Mouse (Mus musculus) spleen, embryonic (tissue): Measurements from ENCODE around the gene Tmem101.
"Not testable (repeated sequence)": the region's sequence is repeated elsewhere in the genome, so short reads cannot be mapped to it uniquely, and the experiment has no call there.

Source experiments
- CTCF ChIA-PET: fragments of 350-600 bp; sonication (Branson Sonifier 250); formaldehyde crosslinking; loops from one replicate; lab custom pipeline; 2022; lab: Charles Lee

Tmem101 gene

GRCm38 (mm10) chr11:102158024-102158423 lies 1.8 kb upstream of the Tmem101 start:
- CTCF ChIA-PET: not testable (repeated sequence)

DNA sequence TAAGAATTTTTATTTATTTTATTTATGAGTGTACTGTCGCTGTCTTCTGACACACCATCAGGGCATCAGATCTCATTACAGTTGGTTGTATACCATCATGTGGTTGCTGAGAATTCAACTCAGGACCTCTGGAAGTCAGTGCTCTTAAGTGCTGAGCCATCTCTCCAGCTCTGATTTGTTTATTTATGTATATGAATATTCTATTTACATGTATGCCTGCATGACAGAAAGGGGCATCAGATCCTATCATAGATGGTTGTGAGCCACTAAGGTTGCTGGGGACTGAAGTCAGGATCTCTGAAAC lies 534 bp upstream of the Tmem101 start:
- CTCF ChIA-PET: interaction anchor here (0.8 kb wide), 1 partner anchor 46 kb away, joined by 3 read pairs; no protein-coding TSS in a partner anchor

DNA sequence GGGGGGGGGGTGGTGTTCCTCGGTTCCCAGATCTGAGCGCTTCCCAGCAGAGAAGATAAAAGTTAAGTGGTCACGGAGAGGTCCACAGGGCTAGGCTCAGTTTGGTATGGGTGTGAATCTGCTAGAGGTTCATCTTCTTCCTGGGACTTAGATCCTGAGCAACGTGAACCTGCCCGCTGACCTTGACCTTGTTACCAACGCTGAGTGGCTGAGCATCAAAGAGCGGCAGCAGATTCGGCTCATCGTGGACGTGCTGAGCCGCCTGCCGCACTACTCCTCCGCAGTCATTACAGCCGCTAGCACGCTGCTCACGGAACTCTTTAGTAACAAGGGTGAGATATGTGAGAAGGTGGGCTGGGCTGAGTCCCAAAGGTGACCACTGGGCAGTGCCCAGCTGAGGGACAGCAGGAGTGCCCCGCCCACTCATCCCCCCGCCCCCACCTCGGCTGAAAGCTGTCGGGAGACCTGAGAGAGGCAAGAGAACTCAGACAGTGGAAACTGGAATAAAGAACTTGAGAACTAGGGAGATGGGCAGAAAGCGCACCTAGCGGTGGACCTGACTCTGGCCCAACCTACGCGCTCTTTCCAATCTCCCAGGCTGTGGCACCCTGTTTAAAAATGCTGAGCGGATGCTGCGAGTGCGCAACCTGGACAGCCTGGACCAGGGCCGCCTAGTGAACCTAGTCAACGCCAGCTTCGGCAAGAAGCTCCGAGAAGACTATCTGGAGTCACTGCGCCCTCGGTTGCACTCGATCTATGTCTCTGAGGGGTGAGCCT lies 8.8 kb downstream of the Tmem101 start:
- CTCF ChIA-PET: no interaction called here

- CTCF ChIA-PET: no interaction called here
These were observed 9.7 kb downstream of the Tmem101 start for GRCm38 (mm10) chr11:102146531-102146930.

GRCm38 (mm10) chr11:102146005-102146404 lies 10.2 kb downstream of the Tmem101 start:
- CTCF ChIA-PET: no interaction called here

DNA sequence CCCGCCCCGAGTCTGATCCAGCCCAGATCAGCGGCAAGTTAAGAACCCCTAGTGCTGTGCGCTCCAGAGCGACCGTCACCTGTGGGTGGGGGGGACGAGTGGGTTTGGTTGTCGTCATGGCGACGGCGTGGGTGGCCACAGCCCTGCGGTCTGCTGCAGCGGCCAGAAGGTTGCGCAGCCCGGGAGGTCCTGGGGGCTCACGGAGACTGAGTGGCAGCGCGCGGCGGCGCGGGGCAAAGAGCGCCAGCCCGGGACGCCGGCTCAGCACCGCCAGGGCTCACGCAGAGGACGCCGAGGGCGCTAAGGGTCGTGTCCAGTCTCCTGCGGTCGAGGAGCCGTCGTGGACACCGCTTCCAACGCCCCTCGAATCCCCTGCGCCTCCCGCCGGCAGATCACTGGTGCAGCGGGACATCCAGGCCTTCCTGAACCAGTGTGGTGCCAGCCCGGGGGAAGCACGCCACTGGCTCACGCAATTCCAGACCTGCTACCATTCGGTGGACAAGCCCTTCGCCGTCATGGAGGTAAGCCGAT lies 10.7 kb downstream of the Tmem101 start, which contains the start of gene Nags:
TSS of gene Nags (plus strand) at position 43 of the 531 bp plus-strand sequence.
- CTCF ChIA-PET: no interaction called here

DNA sequence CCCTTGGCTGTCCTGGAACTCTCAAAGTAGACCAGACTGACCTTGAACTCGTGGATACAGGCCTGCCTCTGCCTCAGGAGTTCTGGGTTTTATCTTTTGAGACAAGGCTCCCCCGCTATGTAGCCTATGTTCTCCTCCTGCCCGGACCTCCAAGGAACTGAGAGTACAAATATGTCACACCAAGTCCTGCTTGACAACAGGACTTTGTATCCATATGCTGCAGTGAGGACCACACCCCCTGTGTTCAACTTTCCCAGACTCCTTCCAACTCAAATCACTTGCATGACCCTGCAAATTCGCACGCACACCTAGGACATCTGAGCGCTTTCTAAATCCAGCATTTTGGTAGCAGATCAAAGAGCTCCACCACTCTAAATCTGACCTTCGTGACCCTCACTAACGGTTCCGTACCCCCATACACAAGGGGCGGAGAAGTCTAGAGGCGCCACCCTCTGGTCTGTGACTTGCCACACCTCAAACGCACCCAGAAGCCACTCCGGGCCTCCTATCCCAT lies 11.2 kb downstream of the Tmem101 start:
- CTCF ChIA-PET: no interaction called here

DNA sequence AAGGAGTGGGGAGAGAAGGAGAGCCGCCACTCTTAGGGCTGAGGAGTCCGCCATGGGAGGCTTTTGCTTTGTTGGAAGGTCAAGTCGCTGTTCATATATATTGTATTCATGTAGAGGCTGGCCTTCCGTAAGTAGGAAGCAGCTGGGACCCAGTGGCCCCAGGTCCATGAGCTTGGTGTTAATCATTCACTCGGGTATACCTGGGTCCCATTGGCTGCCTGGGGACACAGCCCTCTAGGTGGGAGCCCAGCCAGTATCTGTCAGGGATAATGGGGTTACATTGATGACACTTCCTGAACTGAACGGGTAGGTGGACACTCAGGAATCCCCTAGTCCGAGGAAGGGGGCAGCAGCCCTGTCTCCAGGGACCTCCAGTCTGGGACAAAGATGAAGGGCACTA lies 13.8 kb downstream of the Tmem101 start:
- CTCF ChIA-PET: interaction anchor here (0.6 kb wide), 1 partner anchor 55 kb away, joined by 9 read pairs; no protein-coding TSS in a partner anchor

DNA sequence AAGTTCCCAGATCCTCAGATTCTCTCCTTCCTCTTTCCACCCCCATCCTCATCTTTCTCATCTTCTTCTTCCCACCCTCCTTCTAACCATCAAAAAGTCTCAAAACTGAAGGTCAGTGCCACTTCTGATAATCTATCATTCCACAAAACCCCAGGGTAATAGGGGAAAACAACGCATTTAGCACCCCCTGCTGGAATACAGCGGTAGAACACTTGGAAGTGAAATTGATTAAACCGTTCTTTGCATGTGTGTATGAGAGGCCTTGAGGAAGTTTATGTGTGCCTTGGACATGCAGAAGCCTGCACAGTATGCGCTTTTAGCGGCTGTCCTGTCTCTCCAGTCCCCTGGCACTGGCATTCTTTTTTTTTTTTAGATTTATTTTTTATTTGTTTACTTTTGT lies 15.7 kb downstream of the Tmem101 start:
- CTCF ChIA-PET: interaction anchor here (0.5 to 0.7 kb wide), 4 partner anchors 20 to 738 kb away, joined by 3 to 5 read pairs (median 4); no protein-coding TSS in a partner anchor

DNA sequence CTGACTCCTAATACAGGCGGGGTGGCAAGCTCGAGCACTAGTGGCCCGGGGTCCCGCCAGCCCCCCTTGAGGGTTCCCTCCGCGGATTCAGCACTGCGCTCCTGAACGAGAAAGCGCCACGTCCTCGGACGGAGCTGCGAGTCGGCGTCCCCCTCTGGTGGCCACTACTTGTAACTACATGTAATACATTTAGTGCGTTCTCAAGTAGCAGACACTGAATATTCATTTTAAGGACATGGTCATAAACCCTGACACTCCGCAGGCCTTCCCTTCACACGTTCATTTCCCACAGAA lies 17.8 kb downstream of the Tmem101 start:
- CTCF ChIA-PET: interaction anchor here (0.6 kb wide), 2 partner anchors 22 to 271 kb away, joined by 5 to 8 read pairs; no protein-coding TSS in a partner anchor

DNA sequence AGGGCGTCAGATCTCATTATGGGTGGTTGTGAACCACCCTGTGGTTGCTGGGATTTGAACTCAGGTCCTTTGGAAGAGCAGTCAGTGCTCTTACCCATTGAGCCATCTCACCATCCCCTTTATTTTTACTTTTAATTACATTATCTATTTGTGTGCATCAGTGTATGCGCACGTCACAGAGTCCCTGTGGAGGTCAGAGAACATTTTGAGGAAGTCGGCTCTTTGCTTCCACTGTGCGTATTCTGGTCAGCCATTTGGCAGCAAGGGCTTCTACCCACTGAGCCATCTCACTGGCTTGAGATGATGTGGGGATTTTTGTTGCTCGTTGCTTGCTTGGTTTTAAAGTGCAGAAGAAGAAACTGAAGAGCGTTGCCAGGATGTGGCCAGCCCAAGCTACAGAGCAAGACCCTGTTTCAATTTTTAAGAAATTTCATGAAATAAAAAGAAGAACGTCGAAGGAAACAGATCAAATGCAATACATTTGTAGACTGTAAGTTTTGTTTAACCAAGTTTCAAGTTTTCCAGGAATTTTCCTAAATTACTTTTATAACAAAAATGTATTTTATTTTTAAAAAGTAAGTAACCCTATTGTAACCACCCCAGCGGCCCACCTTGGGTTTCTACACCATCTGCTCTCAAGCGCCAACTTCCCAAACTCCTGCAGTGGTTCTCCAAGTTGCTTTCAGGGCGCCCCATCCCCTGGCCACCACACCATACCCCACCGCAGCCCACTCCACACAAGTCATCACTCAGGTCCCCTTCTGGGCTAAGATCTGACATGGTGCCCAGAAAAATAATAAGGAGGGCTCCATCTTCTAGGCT lies 18.4 kb downstream of the Tmem101 start:
- CTCF ChIA-PET: no interaction called here

DNA sequence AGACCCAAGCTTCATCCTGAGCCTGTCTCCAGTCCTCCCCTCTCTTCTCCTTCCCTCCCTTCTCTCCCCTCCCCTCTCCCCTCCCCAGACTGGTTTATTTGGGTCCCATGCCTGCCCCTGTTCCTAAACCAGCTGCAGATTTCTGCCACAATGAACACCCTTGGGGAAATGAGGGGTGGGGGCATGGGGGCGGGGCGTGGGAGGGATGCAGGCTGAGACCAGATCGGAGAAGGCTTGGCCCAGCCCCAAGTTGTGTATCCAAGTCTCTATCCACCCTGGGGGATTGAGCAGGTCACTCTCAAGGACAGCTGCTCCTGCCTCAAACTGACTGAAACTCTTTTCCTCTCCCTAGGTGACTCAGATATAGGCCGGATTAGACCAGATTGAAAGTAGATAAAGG lies 21.7 kb downstream of the Tmem101 start:
- CTCF ChIA-PET: no interaction called here

- CTCF ChIA-PET: no interaction called here
These were observed 38.8 kb downstream of the Tmem101 start for GRCm38 (mm10) chr11:102117386-102117785.

- CTCF ChIA-PET: interaction anchor here (0.6 to 0.7 kb wide), 3 partner anchors 14 to 75 kb away, joined by 3 to 5 read pairs (median 3); no protein-coding TSS in a partner anchor
These were observed 40.0 kb downstream of the Tmem101 start for GRCm38 (mm10) chr11:102116241-102116640.

- CTCF ChIA-PET: no interaction called here
These were observed 44.6 kb downstream of the Tmem101 start for GRCm38 (mm10) chr11:102111576-102111975.

DNA sequence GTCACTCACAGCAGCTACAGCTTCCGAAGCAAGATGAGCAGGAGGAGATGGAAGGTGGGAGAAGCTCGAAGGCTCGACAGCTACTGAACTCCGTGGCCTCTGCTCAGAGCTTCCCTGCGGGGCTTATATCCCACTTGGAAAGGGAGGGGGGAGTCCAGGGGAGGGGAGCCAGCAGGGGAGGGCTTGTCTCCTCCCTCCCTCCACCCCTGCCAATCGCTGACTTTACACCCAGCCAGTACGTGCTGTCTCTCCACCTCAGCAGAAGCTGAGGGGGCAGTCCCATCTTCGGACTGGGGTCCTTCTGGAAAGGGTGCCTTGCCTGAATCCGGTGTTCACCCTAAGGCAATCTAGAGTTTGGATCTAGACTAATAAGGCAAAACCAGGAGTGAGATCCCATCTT lies 48.5 kb downstream of the Tmem101 start, which contains the start of gene Pyy:
TSS of gene Pyy (minus strand) at position 101 of the 400 bp plus-strand sequence.
- CTCF ChIA-PET: no interaction called here

GRCm38 (mm10) chr11:102106911-102107310 lies 49.3 kb downstream of the Tmem101 start:
- CTCF ChIA-PET: no interaction called here
